Mouse (Mus musculus) adrenal gland, postnatal 14 days (tissue): ENCODE measurements around the gene Fubp3. TPM values are rescaled to one million over a fixed set of nuclear protein-coding genes. Genes with fewer than 3 reads are reported as not detected.

ENCODE experiments used
- DNase-seq: peaks from one replicate; pipeline ENCODE4 v3.0.0; 2021; ENCODE audit warnings: mixed read lengths
- total RNA-seq: library from RNA; stranded (reverse); gene quantifications from 2 replicates; pipeline ENCODE4 v1.2.3, GENCODE M21; 2021

Fubp3 gene
- total RNA-seq, 1 experiment from 2014 or later = 54.4 TPM

DNA sequence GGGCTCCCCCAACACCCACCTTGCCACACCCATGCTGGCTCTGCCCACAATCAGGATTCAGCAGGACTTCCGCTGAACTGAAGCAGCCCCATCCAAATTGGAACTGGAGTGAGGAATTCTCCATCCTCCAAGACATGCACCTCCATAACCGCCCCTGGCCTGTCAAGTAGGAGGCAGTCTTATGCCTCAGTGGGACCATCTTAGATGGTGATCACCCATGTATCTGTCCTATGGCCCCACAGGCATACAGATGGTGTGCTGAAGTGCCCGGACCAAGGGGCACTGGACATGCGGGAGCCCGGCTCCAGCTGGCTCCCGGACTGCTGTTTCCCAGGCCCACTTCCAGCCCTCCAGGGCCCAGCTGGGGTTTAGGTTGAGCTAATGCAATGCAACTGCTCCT is 46.8 kb downstream of the Fubp3 start:
- no peak for DNase-seq

DNA sequence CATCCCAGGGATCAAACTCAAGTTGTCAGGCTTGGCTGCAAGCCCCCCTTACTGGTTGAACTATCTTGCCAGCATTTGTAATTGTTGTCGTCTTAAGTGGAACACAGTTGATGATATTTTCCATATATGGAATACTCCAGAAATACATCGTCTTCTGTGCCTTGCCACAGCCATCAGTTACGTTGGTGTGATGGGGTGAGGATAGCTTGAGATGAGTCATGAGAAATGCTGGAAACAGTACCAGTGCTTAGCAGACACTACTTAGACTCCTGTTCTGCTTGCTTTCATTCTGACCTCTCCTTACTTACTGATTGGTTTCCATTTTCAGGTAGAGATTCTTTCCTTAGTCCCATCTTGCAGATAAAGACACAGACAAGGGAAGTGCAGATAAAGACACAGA is 61.1 kb downstream of the Fubp3 start:
- no peak for DNase-seq

DNA sequence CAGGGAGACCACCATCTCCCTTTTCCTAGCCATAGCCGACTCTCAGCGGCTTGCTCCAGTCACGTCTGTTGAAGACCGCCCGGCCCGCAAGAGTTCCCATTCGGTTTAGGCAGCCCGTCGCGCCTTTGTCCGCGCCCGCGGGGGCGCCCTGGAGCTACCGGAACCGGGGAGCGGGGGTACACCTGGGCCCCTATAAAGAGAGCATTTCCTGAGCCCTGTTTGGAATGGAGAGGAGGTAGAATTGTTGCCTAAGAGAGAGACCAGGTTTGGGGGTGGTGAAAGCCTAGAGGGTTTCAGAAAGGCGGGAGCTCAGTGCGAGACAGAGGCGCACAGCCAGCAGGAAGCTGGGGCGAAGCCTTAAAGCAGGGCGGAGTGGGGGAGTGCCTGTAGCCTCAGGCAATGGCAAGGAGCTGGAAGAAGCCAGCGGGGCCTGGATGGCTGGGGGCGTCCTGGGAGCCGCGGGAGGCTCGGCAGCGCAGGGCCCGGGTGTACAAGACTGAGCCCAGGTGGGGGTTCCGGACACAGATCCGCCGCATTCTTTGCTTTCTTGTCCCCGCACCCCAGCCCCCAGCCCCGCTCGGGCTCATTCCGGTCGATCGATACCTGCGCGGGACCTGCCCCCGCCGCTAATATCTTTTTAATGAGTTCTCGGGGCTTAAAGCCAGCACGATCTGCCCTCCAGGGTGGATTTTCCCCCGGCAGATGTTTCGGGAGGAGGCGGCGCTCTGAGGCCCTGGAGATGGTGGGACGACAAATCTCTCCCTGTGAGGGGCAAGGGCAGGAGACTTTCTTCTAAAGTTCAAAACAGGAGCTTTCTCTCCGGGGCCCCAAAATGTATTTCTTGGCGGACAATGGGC is 63.1 kb downstream of the Fubp3 start:
- no peak for DNase-seq

DNA sequence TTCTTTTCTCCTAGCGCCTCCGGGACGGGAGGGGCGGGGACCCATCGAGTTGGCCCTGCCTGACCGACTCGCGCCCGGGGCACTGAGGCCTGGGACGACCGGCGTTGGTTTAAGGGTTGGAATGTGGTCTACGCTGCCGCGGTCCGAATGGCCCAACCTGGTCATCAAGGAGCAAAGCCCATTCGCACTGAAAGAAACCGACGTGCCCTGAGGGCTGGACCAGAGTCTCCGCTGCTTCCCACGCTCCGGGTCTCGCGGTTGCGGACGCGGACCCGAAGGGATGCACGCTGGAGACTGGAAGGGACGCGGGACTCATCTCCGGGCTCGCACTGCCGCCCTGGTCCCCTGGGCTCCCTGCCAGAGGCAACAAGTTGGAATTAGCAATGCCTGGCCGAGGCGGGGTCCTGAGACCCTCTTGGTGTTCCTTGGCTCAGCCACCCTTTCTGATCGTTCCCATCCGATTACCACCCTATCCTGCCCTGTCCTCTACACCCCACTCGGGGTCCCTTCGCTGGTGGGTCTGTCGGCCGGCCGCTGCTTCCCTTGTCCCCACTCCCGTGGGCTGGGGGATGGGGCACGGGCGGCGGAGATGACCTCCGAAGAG is 63.8 kb downstream of the Fubp3 start:
- DNase-seq = no peak

DNA sequence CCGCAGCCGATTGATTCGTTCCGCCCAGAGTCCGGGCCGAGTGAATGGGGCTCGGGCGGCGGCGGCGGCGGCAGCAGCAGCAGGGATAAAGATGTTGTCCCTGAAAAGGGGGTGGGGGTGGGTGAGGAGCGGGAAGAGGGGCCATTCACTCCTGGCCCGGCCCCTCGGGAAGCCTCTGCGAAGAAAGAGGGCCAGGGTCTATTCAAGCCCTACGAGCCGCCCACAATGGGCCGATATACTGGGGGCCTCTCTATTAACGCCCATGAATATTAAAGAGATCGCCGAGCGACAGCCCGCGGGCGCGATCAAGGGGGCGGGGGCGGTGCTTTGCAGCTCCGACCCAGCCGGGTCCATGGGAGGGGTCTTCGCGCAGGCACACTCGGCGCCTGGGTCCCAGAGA is 64.3 kb downstream of the Fubp3 start:
- DNase-seq = no peak

DNA sequence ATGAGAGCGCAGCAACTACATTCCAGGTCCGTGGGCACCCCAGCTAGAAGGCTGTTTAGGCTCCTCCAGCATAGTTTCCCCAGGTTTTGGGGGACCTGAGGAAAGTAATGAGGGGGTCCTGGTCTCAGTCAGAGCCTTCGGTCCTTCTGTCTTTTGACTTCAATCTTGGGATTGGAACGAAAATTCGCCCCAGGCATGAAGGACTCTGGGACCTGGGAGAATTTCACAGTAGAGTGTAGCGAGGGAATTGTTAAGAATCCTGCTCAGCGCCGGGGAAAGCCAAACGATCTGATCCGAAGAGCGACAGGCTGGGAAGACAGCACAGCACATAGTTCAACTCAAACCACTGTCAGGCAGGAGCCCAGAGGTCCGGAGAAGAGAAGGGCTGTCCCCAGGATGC is 64.9 kb downstream of the Fubp3 start:
- no peak for DNase-seq

DNA sequence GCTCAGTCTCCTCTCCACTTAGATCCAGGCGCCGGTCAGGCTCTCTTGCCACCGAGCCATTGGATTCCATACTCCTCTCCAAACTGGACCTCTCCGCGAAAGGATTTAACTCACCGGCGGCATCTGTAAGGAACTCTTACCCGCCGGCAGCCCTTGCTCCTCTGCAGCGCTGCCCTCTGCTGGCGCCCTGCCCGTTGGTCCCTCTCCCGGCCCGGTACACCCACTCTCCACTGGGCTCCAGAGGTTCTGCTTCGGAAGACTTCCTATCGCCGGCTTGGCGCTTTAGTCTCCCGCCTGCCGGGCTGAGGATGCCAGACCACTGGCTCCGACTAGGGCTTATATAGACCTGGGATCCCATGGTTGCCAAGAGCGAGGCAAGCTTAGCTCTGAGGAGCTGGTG is 65.4 kb downstream of the Fubp3 start:
- DNase-seq = peak; percentile 70

DNA sequence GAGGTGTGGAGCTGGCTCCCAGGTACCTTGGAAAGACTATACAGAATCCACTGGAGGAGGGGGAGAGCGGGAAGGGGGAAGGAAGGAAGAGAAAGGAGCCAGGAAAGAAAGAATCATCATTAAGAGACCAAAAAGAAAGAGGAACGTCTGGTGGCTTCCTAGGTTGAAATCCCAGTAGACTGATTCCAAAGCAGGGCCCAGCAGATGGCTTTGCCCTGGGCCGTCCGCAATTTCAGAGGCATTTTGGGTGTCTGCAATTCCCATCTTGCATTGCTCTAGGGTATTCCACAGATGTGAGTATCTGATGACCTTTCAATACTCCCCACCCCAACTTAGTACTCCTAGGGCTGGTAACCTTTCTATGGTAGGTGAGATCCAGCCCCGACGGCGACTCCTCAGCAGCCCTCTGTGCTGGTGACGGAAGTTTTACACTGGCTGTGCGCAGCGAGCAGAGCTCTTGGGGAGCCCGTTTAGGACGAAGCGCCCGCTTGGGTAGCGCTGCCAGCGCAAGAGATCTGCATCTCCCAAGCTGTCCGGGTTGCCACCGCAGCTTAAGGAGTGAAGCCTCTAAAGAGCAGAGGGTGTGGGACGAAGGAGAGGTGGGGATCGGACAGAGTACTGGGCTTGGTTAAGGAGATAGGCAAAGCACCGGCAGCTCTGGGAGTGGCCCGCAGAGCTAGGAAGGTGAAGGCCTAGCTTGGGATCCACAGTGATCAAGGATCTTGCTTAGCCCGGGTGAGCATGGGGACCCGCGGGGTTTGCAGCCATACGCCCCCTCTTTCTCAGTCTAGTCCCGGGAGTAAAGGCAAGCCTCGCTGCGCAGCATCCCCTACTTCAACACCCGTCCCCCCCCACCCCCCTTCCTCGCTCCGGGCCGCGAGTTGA is 66.4 kb downstream of the Fubp3 start:
- no peak for DNase-seq

DNA sequence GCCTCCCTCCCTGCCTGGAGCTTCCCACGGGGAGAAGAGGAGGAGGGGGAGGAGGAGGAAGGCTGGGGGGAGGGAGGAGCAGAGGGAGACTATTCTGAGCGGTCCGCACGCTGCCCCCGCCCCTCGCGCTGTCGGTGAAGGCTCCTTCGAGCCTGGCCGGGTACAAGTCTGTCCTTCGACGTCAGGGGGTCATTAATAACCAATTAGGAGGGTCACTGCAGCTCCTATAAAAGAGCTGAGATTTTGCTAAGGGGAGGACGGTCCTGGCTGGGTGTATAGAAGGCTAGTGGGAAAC is 67.0 kb downstream of the Fubp3 start:
- DNase-seq = no peak

DNA sequence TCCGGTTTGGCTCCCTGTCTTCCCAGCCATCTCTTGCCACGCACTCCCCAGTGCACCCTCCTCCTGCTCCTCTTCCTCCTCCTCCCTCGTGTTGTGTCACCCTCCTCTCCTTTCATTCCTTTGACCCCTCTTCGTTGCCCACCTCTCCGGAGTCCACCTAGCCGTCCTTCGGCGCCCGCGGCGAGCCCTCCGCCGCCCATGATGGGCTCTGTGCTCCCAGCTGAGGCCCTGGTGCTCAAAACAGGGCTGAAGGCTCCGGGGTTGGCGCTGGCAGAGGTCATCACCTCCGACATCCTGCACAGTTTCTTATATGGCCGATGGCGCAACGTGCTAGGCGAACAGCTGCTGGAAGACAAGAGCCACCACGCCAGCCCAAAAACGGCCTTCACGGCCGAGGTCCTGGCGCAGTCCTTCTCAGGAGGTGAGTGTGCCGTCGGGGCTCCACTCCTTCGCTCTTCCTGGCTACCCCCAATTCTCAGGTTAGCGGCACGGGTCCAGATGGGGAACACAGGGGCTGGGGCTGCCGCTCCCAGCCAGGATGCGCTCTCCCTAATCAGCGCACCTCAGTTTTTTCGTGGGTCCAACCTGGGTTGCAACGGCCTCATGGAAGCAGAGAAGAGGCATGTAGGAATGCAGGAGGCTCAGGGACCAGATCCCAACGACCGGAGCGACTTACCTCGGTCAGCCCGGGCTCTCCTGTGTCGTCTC is 67.6 kb downstream of the Fubp3 start, which contains the start of gene Prdm12:
Gene Prdm12 (plus strand): TSS at position 137 of the 708 bp plus-strand sequence.
- no peak for DNase-seq

DNA sequence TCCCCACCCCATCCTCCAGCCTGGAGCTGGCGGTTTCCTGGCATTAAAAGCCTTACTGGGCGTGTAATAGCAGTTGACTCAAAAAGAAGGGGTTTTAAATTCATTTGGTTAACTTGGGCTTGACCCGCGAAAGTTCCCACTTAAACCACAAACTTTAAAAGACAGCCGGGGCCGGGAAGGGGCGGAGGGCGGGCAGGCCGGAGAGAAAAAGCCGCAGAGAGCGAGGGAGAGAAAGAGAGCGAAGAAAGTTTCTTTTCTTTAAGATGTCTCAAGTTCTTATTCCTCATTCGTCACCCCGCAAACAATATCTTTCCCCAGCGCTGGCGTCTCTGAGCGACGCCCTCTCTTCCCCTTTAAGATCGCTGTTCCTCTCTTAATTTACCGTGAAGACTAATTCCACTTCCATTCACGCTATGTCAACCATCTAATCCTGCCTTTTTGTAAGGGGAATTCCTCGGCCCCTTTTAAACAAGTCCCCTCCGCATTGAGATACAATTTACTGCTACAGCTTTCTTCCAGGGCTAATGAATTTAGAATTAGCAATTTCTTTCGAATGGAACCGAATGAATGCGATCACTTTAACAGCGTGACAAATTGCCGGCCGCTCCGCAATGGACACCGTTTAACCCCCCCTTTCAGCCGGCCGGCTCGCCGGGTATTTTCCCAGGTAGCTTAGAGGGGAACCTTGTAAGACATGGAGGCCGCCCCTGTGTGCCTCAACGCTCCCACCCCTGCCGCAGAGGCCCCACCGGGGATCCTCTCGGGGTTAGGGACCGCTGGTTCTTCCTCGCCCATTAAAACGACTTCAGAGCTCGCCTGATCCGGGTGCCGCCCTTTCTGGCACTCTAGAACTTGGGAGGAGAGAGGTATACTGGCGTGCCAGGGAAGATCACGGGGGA is 68.4 kb downstream of the Fubp3 start:
- no peak for DNase-seq

DNA sequence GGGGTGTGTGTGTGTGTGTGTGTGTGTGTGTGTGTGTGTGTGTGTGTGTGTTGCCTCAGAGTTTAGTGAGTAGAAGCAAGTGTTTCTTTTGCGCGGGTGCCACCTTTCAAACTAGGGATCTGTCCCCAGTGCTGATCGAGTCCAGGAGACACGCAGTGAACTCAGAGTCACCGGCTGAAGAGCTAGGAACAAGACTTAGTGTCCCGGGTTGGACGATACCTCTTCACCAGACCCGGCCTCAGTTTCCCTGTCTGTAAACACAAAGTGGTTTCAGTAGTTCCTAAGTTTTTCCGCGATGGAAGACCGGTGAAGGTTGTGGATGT is 69.0 kb downstream of the Fubp3 start:
- peak; percentile 36 for DNase-seq

DNA sequence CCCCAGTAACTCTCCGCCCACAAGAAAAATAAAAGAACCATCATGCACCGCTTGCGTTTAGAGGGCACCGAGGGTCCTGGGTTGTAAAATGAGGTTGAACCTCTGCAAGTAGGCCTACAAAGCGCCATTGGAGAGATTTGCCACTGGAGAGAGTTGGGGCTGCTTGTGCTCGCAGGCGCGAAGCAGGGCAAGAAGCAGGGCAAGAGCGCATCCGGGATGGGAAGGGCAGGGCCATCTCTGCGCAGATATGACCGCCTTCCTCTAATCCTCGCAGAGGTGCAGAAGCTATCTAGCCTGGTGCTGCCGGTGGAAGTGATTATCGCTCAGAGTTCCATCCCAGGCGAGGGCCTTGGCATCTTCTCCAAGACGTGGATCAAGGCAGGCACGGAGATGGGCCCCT is 69.5 kb downstream of the Fubp3 start:
- no peak for DNase-seq

DNA sequence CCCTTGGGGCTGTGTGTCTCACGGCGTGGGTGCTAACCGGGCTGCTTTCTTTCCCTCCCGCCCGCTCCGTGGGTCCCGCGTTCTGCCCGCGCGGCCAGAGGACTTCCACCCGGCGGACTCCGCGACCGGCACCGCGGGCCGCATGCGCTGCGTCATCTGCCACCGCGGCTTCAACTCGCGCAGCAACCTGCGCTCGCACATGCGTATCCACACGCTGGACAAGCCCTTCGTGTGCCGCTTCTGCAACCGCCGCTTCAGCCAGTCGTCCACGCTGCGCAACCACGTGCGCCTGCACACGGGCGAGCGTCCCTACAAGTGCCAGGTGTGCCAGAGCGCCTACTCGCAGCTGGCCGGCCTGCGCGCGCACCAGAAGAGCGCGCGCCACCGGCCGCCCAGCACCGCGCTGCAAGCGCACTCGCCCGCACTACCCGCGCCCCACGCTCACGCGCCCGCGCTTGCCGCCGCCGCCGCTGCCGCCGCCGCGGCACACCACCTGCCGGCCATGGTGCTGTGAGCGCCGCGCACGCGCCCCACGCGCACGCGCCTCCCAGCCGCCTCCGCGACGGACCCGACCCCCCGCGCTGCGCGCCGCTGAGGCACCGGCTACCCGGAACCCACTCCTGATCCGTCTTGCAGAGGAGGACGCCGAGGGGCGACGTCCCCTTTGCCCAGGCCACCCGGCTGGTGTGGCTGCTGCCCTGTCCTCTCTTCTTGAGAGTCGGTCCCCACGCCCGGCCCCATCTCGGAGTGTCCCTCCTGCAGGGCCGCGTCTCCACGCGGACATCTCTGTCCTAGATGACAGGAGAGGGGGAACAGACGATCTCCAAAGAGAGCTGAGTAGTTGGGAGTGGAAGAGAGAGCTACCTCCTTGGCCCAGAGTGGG is 81.8 kb downstream of the Fubp3 start:
- DNase-seq = peak; percentile 38

DNA sequence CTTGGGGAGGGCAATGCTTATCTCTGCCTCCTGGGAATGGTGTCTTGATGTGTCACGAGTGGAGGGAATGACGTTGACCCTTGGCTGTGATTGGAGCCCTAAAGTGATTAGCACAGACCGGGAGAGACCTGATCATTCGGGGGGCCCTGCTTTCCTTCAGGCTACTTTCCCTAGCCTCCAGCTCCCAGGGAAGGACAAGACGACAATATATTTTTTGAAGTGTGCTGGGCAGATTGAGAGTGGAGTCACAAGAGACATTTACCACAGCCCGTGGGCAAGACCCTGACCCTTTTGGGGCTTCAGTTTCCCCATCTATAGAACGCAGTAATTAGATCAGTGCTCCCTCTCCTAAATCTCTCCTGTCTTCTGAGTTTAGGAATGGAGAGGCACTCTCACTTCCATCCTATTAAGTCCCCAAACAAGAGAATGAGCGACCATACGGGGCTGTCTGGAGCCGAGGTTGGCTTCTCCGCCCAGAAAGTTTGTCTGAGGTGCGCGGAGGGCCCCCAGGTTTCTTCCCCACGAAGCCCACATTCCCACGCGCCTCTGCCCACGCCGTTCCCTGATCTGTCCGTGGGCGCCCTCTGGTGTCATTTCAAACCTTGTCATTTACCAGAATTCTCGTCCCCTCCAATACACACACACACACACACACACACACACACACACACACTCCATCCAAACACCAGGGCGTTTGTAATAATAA is 82.6 kb downstream of the Fubp3 start:
- peak; percentile 70 for DNase-seq

DNA sequence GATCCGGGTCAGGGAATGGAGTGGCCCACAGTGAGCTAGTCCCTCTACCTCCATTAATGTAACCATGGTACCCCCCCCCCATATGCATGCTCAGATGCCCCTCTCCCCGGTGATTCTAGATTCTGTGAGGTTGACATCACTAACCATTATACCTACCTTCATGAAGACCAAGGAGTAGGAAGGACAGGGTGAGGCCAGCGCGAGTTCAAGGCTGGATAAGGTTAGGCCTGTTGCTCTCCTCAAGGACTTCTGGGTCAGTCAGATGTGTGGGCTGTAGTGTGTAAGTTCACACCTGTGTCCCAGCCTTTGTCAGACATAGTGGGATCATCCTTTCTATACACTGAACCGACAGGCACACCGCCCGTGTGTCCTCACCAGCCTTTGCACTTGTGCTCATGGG is 83.9 kb downstream of the Fubp3 start:
- DNase-seq = no peak

DNA sequence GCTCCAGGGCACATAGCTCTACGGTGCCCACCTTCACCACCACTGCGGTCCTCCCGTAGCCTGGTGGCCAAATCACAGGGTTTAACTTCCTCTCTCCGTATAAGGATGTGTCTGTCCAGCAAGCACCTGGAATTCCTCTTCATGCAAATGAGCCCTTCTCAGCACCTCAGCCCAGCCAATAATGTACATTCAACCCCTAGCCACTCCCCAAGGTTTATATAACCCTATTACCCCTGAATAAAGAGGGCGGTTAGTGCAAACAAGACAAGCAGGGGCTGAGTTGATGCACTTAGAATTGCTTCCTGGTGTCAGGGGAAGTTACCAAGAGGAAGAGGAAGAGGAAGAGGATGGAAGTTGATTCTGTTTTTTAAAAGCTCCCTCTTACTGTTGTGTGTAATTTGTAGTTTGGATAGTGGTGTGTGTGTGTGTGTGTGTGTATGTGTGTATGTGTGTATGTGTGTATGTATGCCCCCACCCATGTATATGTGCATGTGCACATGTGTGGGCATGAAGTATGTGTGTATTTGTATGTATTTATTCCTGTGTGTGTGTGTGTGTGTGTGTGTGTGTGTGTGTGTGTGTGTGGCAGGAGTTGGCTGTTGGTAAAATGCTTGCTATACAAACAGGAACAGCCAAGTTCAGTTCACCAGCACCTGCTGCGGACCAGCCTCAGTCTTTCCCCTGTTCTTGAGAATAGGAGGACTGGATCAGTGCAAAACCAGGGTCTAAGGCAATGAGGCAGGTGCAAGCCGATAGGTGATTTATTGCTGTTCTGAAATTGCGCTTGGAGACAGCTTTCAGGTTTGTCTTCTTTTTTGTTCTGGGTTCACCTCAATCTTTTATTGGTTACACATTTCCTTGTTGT is 90.7 kb downstream of the Fubp3 start:
- DNase-seq = no peak

DNA sequence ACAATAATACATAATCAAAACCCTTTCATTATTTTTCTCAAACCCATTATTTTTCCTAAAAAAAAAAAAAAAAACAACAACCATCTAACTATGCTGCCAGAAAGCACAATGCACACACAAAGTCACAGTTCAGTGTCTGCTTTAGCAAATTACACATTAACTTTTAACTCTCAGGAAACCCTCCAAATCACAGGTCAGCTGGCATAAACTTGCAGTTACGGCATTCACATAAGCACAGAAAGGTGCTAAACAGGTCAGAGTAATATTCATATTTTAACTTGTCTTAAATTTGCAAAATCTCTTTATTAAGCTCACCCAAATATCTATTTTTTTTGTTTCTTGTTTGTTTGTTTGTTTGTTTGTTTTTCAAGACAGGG is 91.3 kb downstream of the Fubp3 start:
- DNase-seq = no peak
